Mouse (Mus musculus) heart, adult 2 months (tissue): ENCODE data around the gene Esf1. TPM values are rescaled to one million over a fixed set of nuclear protein-coding genes. Genes with fewer than 3 reads are reported as not detected.
"Not testable (repeated sequence)": the region's sequence is repeated elsewhere in the genome, so short reads cannot be mapped to it uniquely, and the experiment has no call there.

ENCODE experiments used
- DNase-seq, 2 experiments: peaks; one replicate each; pipeline ENCODE4 v3.0.0; 2021
- H3K27ac ChIP-seq: fragments of 200-600 bp; 2 replicates; pipeline ENCODE4 v1.8.1; 2022
- H3K27me3 ChIP-seq: fragments of 200-500 bp; 2 replicates; pipeline ENCODE4 v1.6.1; 2012; ENCODE audit warnings: mild to moderate bottlenecking, low read length, inconsistent platforms, mixed read lengths; ENCODE audit not compliant: control insufficient read depth, insufficient read depth
- H3K36me3 ChIP-seq: fragments of 200-500 bp; 2 replicates; pipeline ENCODE4 v1.6.1; 2012; ENCODE audit warnings: low read length, inconsistent platforms; ENCODE audit not compliant: control insufficient read depth, insufficient read depth
- H3K4me1 ChIP-seq: fragments of 200-500 bp; 2 replicates; pipeline ENCODE4 v1.6.1; 2011; ENCODE audit warnings: low read length; ENCODE audit not compliant: control insufficient read depth, insufficient read depth
- H3K4me3 ChIP-seq: fragments of 200-600 bp; 2 replicates; pipeline ENCODE4 v1.8.1; 2022
- H3K79me2 ChIP-seq: fragments of 200-500 bp; replicated peaks from 2 replicates; pipeline ENCODE4 v1.6.1; 2012; ENCODE audit warnings: mild to moderate bottlenecking, inconsistent platforms, low read length, moderate library complexity, mixed read lengths; ENCODE audit not compliant: control insufficient read depth, insufficient read depth
- H3K9ac ChIP-seq: fragments of 200-500 bp; 2 replicates; pipeline ENCODE4 v1.6.1; 2012; ENCODE audit warnings: low read depth, mild to moderate bottlenecking, control low read depth, inconsistent platforms, low read length, mixed read lengths
- CTCF ChIP-seq: fragments of 200-600 bp; IDR thresholded peaks from 2 replicates; pipeline ENCODE4 v1.8.1; 2022; ENCODE audit warnings: antibody characterized with exemption, mild to moderate bottlenecking, moderate library complexity
- EP300 ChIP-seq: fragments of 200-500 bp; IDR thresholded peaks from 2 replicates; pipeline ENCODE4 v1.6.1; 2011; ENCODE audit warnings: low read depth, low read length, control low read depth; ENCODE audit not compliant: insufficient read depth
- POLR2A ChIP-seq: fragments of 200-500 bp; IDR thresholded peaks from 2 replicates; pipeline ENCODE4 v1.6.1; 2011; ENCODE audit warnings: mild to moderate bottlenecking, low read depth, low read length, control low read depth; ENCODE audit not compliant: insufficient read depth
- WGBS: fragments of 180-500 bp; shearing (Covaris S2); methylation state at CpG from one replicate; pipeline ENCODE4 v1.1.7; 2018; 5-methylcytosine and 5-hydroxymethylcytosine counted together
- intact Hi-C: fragments of 180-260 bp; cut with DNase I; formaldehyde crosslinking; loops from one replicate; pipeline ENCODE4 v1.15.1; 2025
- polyA plus RNA-seq: library from polyadenylated mRNA; depleted of rRNA; stranded (reverse); fragments of >200 nt; gene quantifications from 2 replicates; pipeline ENCODE4 v1.2.3, GENCODE M21; 2012; rRNA removed
- total RNA-seq, 2 experiments: library from RNA; stranded (reverse); gene quantifications; 2 replicates each; pipeline ENCODE4 v1.2.3; 2021

Gene Esf1
- total and polyA plus RNA-seq, 3 experiments, result 1.1 to 12.2 (median 12.2) TPM

GRCm38 (mm10) chr2:140084245-140084644 is 86.1 kb downstream of the Esf1 start:
- WGBS, result 86% methylated on average over 7 of the region's 7 CpGs
- intact Hi-C loops, result no loop called here
- no peaks in the 10 kb centered on the region for H3K27me3 ChIP-seq
- no peak for DNase-seq
- TF ChIP-seq POLR2A (no peak), CTCF (no peak), EP300 (no peak)
- no peaks in the 10 kb centered on the region for H3K79me2 ChIP-seq
- H3K4me1 ChIP-seq, result no peaks in the 10 kb centered on the region
- H3K9ac ChIP-seq, result no peak overlapping the region
- H3K36me3 ChIP-seq, result no peaks in the 10 kb centered on the region
- H3K4me3 ChIP-seq, result no peak overlapping the region
- no peak overlapping the region for H3K27ac ChIP-seq

GRCm38 (mm10) chr2:140080747-140081577 is 89.4 kb downstream of the Esf1 start:
- no peak overlapping the region for H3K9ac ChIP-seq
- DNase-seq, result no peak

GRCm38 (mm10) chr2:140079284-140079683 is 91.1 kb downstream of the Esf1 start:
- H3K36me3 ChIP-seq, H3K27me3 ChIP-seq, intact Hi-C loops, H3K4me1 ChIP-seq, H3K4me3 ChIP-seq, H3K9ac ChIP-seq, H3K27ac ChIP-seq, H3K79me2 ChIP-seq, DNase-seq: not testable (repeated sequence)

More at GRCm38 (mm10) chr2:140080747-140081577, 89.4 kb downstream of the Esf1 start:
- H3K27ac ChIP-seq, result no peak overlapping the region
- H3K79me2 ChIP-seq, result no peaks in the 10 kb centered on the region
- 78% methylated on average over 11 of the region's 11 CpGs for WGBS
- no peak for TF ChIP-seq POLR2A
- no peak overlapping the region for H3K4me3 ChIP-seq
- intact Hi-C loops, result no loop called here
- H3K36me3 ChIP-seq, result no peaks in the 10 kb centered on the region
- no peaks in the 10 kb centered on the region for H3K4me1 ChIP-seq
- H3K27me3 ChIP-seq, result no peaks in the 10 kb centered on the region

GRCm38 (mm10) chr2:140078600-140079280 is 91.6 kb downstream of the Esf1 start:
- DNase-seq, result no peak
- no peak overlapping the region for H3K4me3 ChIP-seq
- H3K27ac ChIP-seq, result no peak overlapping the region
- intact Hi-C loops, result no loop called here
- H3K9ac ChIP-seq, result no peak overlapping the region
- no peaks in the 10 kb centered on the region for H3K27me3 ChIP-seq
- no peak for TF ChIP-seq EP300
- no peak for TF ChIP-seq POLR2A
- no peaks in the 10 kb centered on the region for H3K79me2 ChIP-seq
- H3K4me1 ChIP-seq, result no peaks in the 10 kb centered on the region
- H3K36me3 ChIP-seq, result no peaks in the 10 kb centered on the region
- 59% methylated on average over 6 of the region's 6 CpGs for WGBS

- Histone ChIP-seq H3K36me3 (no peaks in the 10 kb centered on the region), H3K27ac (no peak overlapping the region), H3K4me1 (no peaks in the 10 kb centered on the region), H3K9ac (no peak overlapping the region), H3K27me3 (no peaks in the 10 kb centered on the region), H3K4me3 (no peak overlapping the region), H3K79me2 (no peaks in the 10 kb centered on the region)
- WGBS, result 39% methylated on average over 1 of the region's 1 CpGs
- intact Hi-C loops, result no loop called here
- DNase-seq, result no peak
- no peak for TF ChIP-seq POLR2A
- no peak for TF ChIP-seq EP300
- TF ChIP-seq CTCF, result no peak
Measured at GRCm38 (mm10) chr2:140077476-140077875, 92.9 kb downstream of the Esf1 start.

- intact Hi-C loops, result no loop called here
- WGBS, result 62% methylated on average over 3 of the region's 3 CpGs
- no peak for DNase-seq
- H3K27me3 ChIP-seq, result no peaks in the 10 kb centered on the region
- no peak overlapping the region for H3K27ac ChIP-seq
- H3K79me2 ChIP-seq, result no peaks in the 10 kb centered on the region
- no peak overlapping the region for H3K4me3 ChIP-seq
- no peak overlapping the region for H3K9ac ChIP-seq
- TF ChIP-seq CTCF (no peak), POLR2A (no peak), EP300 (no peak)
- no peaks in the 10 kb centered on the region for H3K36me3 ChIP-seq
- no peaks in the 10 kb centered on the region for H3K4me1 ChIP-seq
Measured at GRCm38 (mm10) chr2:140075150-140075549, 95.2 kb downstream of the Esf1 start.

Other genes with a start within 250 kb of the Esf1 start
- 1 to 10 TPM; 6.6 to 7.6 TPM for gene Tasp1, start 103.8 kb downstream of the Esf1 start, total RNA-seq
- 2.9 and 5.4 TPM in 2 replicates for gene Tasp1, start 103.8 kb downstream of the Esf1 start, polyA plus RNA-seq
- gene Gm17374, start 18.5 kb downstream of the Esf1 start, total RNA-seq, result not detected
- gene Gm17374, start 18.5 kb downstream of the Esf1 start, polyA plus RNA-seq, result not detected in 2 replicates
- 10 to 100 TPM; 29.7 to 35.3 TPM for gene Ndufaf5, start 85 bp upstream of the Esf1 start, total RNA-seq
- 10.5 and 15.2 TPM in 2 replicates for gene Ndufaf5, start 85 bp upstream of the Esf1 start, polyA plus RNA-seq
- not detected for gene Sel1l2, start 219.1 kb upstream of the Esf1 start, total RNA-seq
- not detected in 2 replicates for gene Sel1l2, start 219.1 kb upstream of the Esf1 start, polyA plus RNA-seq
- gene Macrod2, start 224.7 kb upstream of the Esf1 start, total RNA-seq, result 1 to 10 TPM; 8.5 to 9.7 TPM
- gene Macrod2, start 224.7 kb upstream of the Esf1 start, polyA plus RNA-seq, result 1.7 and 2.3 TPM in 2 replicates